Mouse (Mus musculus): ENCODE results near the gene Il16.

GRCm38 (mm10) chr7:83794006-83794683, 48.6 kb upstream of the Il16 start:
- no peak for TF ChIP-seq POLR2A (IDR thresholded peaks at IDR 0.05; ENCODE audit: insufficient read depth, low read depth, low read length)
- TF ChIP-seq CTCF (IDR thresholded peaks at IDR 0.05; ENCODE audit: insufficient read depth, low read depth, low read length): no peak
